Mouse (Mus musculus) cerebellum, postnatal 36 days (tissue): ENCODE results near the gene Pls3.
A peak's percentile ranks its signal among the peaks of the same experiment; 100 is the strongest.

ENCODE experiments used
- DNase-seq, 2 experiments: peaks; one replicate each; pipeline ENCODE4 v3.0.0; 2021 to 2022; ENCODE audit warnings: mixed read lengths in 2 of 2

Gene Pls3

DNA sequence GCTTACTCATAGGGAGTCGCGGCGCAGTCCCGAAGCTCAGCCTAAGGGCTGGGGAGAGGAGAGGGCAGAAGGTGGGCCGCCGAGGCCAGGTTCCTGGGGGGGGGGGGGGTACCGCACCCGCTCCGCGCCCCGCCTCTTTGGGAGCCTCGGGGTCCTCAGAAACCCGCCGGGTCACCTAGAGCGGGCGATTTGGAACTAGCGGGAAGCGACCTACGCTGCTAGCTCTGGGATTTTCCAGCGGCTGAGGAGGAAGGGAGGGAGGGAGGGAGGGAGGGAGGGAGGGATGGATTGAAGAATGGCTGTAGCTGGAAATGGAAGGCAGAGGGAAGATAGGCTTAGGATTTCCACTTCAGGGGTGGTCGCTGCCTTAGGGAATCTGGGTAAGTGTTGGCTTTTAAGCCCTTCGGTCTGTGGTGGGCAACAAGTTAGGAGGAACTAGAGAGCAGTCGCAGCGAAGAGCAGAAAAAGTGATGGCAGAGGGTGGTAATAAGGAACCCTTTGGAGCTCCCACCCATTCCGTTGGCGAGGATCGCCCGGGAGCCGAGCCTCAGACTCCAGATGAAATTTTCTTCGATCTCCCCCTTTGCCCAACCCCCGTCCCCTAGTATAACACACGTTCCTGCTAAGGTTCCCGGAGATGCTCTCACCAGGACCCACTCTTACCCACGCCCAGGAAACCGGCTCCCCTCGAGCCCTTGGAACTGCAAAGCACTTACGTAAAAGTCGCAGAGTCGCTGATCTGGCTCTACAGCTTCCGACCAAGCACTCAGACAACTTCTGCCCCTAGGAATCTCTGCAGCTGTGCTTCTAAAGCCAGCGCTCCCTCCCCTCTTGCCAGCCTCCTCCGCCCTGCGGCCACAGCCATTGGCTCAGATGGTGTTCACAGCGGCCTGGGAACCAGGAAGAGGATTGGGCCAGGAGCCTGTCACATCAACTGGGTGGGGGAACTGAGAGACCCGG is at the start of gene Pls3:
Gene Pls3, minus strand, starts transcription at position 851 of the 960 bp plus-strand sequence.
- peak; percentile 68 to 81 for DNase-seq

DNA sequence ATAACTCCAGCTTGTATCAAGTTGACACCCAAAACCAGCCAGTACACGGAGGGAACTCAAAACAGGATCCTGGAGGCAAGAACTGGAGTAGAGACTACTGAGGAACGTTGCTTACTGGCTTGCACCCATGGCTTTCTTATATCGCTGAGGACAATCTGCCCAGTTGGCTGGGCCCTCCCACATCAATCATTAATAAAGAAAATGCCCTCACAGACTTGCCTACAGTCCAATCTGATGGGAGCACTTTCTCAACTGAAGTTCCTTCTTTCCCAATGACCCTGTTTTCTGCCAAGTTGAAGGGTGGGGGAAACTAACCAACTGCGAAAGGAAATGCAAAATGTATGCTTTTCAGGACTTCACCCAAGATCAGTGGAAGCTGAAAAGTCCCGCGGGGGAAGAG is 20.7 kb upstream of the Pls3 start:
- no peak for DNase-seq

DNA sequence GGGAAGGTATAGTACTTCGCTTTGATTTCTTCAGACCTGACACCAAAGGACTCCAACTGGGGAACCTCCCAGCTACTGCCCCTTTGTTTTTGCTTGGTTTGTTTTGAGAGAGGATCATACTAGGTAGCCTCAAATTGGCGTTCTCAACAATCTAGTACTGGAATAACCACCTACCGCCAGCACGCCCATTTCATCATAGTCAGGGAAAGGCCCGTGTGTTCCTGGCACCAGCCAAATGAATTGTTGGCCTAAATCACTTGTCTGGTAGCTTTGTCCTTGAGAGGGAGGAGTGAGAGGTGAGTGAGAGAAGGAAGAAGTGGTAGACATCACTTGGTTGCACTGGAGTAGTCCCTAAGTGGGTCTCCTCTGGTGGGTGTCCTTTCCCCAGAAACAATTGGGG is 584 bp upstream of the Pls3 start:
- no peak for DNase-seq

DNA sequence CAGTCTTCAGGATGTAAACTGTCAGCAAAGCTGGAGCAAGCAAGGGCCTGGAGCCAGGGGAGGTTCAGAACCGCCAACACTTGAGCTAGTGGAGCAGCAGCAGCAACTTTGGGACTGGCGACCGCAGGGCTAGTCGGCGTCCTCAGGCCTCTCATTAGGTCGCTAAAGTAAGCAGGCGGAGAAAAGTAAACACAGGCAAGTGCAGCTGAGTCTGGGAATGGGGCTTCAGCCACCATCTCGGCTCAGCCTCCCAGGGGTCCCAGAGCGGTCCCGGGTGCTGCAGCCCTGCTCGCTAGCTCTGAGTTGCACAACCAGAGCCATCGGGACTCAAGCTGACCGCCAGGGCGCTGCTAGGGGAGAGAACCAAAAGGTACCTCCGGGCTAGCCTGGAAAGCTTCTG is 1.2 kb downstream of the Pls3 start:
- peak; percentile 13 to 24 for DNase-seq

DNA sequence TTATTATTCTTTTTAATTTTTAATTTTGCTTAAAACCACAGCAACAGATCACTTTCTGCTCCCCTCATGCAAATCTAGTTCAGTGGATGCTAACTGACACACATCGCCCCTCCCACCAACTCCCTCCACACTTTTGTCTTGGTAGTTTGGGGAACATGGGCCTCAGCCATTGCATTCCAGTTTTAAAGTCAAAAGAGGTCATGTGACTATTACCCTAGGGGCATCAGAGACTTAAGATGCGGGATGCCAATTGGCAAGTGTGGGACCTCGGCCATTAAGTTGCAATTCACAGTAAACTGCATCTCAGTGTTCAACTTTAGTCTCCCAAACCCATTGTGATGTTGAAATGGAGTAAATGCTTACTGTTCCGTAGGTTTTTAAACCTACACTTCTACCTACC is 1.7 kb downstream of the Pls3 start:
- DNase-seq = no peak

DNA sequence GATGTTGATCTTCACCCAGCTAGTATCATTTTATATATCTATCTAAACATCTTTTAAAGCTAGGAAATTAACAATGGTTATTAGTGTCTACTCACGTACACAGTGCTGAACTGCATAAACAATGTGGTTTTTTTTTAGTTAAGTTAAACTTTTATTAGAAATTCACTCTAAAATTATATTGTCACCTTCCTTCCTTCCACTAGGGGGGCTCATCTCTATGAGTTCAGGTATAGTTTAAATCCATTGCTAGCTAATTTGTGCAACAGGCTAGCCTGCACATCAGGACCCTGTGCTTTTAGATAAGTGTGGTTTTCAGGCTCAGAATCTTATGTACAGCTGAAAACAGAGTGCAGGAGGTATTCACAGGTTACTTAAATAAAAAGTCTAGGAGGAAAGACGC is 3.1 kb downstream of the Pls3 start:
- no peak for DNase-seq

DNA sequence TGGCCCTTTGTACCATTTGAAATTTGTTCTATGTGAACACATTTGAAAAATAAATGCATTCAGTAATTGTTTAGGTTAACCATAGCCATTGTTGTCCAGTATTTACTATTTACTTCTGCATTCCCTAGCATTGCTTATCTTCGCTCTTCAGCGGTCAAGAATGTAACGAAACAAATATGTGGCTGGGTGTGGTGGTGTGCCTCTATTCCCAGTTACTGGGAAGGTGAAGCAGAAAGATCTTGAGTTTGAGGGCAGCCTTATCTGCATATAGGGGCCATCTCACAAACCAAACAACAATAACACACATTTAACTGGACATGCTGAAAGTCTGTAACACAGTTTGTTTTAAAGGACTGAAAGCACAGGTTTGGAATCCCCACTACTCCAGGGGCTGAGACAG is 13.3 kb downstream of the Pls3 start:
- no peak for DNase-seq

DNA sequence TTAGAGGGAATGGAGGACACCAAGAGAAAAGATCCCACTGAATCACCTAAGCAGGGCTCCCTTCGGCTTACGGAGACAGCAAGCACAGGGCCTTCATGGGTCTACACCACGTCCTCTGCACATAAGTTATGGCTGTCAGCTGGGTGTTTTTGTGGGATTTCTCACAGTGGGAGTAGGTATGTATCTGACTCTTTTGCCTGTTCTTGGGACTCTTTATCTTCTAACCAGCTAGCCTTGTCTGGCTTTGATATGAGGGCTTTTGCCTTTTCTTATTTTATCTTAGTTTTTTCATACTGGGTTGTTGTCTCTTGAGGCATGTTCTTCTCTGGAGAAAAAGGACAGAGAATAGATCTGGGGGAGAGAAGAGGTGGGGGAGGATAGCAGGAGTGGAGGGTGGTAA is 20.7 kb downstream of the Pls3 start:
- DNase-seq = no peak

DNA sequence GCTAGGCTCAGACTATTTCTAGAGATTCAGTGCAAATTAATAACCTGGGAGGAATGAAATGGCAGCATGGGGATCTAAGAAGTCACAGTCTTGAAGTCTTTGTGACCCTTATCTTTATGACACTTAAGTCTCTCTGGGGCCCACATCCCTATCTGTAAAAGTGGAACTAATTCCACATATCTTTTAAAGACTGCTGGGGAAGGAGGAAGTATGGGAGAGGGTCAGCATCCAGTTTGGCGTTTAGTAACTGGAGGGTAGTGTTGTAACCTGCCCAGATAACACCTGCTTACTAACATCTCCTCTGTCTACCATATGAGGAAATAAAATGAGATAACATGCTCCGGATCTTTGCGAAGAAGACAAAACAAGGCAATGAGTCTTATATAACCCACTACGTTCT is 30.7 kb downstream of the Pls3 start:
- DNase-seq = no peak

GRCm38 (mm10) chrX:75842835-75843234 is 32.1 kb downstream of the Pls3 start:
- DNase-seq = no peak

- DNase-seq = no peak
Measured at GRCm38 (mm10) chrX:75842120-75842519, 32.9 kb downstream of the Pls3 start.

GRCm38 (mm10) chrX:75840263-75840662 is 34.7 kb downstream of the Pls3 start:
- no peak for DNase-seq

DNA sequence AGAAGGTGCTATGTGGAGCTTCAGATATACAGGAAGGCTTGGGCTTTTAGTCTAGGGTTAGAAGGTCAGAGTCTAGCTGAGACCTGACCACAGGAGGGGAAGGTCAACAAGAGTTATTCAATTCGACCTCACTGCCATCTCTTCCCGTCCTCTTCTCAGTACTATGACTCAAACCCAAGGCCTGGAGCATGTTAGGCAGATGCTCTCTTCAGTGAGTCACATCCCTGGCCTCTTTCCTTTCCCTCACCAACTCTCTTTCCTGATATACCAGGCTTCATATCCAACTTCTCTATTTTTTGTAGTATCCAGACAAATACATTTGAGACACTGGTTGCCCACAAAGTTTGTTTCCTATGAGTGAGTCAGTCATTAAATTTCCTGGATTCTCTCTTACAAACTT is 40.1 kb downstream of the Pls3 start:
- no peak for DNase-seq

- no peak for DNase-seq
Measured at GRCm38 (mm10) chrX:75834286-75834685, 40.7 kb downstream of the Pls3 start.

DNA sequence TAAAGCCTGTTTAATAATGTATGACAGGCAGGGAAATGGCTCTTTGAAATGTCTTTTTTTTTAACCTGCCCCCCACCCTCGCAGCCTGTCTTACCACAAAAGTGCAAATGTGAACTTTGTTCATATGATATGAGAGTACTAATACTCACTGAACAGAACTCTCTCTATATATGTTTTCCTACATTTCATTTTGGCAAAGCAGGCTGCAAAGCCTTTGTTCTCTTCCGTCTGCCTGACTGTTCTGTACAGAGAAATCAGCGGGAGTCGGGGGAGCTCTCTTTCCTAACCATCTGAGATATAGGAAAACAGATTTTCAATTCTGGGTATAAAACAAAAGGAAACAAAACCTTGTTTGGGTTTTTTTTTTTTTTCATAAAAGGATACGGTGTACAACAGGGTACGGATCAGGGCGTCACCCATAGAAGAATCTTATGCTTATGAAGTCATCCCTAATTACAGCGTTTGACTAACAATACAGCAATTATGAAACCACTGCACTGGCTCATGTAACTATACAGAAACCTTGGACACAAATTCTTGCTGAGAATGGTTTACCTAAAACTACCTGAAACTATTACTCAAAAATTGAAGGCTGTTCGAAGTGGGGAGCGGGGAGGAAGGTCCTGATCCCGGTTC is 41.9 kb downstream of the Pls3 start:
- DNase-seq = no peak

GRCm38 (mm10) chrX:75829867-75830255 is 45.1 kb downstream of the Pls3 start:
- DNase-seq = no peak

- DNase-seq = no peak
Measured at GRCm38 (mm10) chrX:75829240-75829866, 45.6 kb downstream of the Pls3 start.

GRCm38 (mm10) chrX:75818647-75819271 is 56.2 kb downstream of the Pls3 start:
- no peak for DNase-seq

DNA sequence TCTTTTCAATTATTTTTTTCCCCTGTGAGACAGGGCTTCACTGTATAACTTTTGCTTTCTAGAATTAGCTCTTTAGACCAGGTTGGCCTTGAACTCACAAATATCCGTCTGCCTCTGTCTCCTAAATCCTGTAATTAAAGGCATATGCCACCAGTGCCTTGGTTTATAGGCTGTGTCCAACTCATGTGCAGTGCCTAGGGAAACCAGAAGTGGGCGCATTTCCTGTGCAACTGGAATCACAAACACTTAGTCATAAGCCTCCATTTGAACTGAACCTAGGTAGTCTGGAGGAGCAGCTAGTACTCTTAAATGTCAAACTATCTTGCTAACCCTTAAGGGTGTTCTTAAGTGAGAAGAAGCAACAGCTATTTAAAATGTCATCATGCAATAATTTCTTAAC is 60.0 kb downstream of the Pls3 start:
- DNase-seq = no peak

GRCm38 (mm10) chrX:75814123-75814522 is 60.9 kb downstream of the Pls3 start:
- DNase-seq = no peak

DNA sequence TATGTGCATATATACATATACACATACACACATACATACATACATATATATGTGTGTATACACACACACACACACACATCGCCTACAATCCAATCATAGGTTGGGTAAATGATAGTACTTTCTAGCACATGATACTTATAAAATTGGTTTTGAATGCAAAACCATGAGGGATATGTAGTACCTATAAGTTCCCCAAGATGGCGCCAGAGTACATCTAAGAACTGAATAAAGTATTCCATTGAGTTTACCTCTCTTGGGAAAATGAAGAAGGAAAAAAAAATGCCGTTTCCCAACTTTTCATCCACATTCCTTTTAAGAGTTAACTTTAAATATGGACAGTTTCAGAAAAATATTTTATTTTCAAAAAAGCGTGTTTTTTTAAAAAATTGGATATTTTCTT is 78.4 kb downstream of the Pls3 start:
- peak in 1 of 2 experiments; percentile 45 for DNase-seq

- no peak for DNase-seq
Measured at GRCm38 (mm10) chrX:75779796-75780195, 95.2 kb downstream of the Pls3 start.

DNA sequence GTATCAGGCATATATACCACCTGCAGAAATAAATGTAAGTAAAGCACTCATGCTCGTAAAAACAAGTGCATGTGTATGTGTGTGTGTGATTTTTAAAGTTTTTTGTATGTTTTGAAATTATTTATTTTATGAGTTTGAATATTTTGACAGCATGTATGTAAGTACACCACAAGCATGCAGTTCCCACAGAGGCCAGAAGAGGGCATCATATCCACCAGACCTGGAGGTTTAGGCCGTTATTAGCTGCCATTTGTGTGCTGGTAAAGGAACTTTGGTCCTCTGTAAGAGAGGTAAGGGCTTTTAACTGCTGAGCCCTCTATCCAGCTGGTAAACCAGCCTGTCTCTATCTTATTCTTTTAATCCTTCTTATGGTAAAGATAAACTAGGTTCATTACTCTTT is 97.5 kb downstream of the Pls3 start:
- no peak for DNase-seq
